Mouse (Mus musculus): ENCODE data around the gene Eefsec.

Gene Eefsec

DNA sequence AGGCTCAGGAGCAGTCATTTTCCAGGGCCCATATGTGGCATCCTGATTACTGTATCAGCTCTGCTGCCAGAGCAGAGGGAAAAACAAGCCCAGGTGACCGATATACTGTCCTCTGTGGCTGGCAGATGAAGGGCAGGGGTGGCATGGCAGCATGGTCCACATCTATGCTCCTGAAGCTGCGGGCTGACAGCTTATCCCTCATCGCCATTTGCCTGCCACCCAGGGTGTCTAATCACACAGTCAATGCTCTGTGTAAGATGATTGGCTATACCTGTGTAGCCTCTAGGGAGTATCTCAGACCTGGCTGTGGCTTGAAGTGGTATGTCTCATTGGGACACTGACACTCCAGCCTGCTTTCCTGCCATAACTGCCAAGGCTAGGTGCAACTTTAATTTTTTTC is 180.3 kb downstream of the Eefsec start:
- DNase-seq (ENCODE audit: low read depth, low spot score), result no peak

DNA sequence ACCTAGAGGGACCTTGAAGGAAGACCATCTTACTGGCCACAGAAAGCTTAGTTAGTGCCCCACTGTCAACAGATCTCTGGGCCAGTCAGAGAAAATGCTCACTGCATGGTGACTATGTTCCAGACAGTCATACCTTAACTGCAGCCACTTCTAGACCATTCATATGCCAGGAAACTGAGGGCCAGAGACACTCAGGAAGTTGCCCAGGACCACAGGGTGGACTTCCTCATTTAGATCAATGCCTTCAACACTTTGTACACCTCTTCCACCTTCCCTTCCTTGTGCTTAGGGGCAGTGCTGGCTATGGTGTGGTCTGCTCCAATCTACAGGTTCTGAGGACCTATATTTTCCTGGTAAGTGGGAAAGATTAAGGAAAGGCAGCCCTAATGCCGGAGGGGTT is 181.0 kb downstream of the Eefsec start:
- no peak for DNase-seq (ENCODE audit: low read depth, low spot score)

DNA sequence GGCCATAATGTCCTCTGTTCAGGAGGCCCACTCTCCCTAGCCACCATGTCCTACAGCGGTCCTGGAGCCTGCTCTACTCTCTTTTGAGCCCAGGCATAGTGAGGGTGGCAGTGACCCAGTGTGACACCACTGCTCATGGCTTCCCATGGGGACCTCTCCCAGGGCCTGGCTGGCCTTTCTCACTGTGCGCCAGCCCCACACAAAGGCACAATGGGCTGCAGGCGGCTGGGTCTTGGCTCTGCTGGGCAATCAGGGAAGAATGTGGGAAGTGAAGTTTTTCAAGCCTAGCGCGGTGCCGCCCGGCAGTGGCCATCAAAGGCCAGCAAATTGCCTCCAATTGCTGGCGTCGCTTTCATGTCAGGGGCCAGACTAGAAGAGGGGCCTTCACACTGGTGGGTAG is 184.2 kb downstream of the Eefsec start:
- DNase-seq (ENCODE audit: low read depth, low spot score), result no peak

DNA sequence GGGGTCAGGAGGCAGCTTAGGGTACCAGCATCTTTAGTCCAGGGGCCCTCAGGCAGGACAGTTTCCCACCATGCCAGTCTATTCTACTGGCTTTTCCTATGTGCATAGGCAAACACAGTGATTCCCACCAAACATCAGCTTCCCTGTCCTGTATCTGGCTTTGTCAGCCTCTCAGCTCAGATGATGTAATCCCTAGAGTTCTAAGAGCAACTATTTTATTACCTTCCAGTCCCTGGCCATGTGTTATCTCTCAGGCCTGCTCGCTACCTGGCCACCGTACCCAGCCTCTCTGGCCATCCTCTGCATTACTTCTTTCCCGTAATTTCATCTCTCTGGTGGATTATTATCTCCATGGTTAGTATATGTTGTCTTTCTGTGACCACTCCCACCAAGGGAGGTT is 185.7 kb downstream of the Eefsec start:
- no peak for DNase-seq (ENCODE audit: low read depth, low spot score)

DNA sequence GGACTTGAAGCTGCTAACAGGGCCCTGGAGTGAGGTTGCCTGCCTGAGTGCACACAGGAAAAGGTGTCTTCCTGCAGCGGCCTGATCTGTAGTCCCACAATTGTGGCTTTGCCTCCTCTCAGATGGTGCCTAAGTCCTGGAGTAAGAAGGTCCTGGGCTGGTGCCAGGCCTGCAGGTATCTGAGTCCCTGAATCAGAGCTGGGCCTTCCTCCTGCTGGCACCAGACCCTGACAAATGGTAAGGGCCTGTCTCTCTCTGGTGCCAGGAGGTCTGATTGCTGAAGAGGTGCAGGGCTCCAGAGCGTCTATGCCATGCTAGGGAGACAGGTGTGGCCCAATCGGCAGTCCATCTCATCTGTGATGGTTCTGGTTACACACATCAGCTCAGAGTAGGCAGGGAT is 186.7 kb downstream of the Eefsec start:
- DNase-seq (ENCODE audit: low read depth, low spot score), result no peak

DNA sequence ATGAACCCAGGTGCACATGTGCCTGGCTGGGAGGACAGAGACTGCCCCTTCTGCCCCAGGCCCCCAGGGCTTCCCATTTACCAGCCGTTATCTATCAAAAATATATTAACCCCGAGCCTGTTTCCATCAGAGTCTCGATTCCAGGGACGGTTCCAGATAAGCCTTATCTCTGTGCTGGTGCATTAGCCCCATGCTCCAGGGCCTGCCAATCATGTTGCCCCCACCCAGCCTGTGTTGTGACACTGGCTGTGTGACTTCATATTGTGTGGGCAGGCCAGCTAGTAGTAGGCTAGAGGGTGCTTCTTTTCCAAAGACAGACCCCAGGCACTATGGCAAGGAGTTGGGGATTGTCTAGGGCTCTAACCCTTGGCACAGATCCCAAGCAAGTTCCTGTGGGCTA is 190.9 kb downstream of the Eefsec start:
- no peak for DNase-seq (ENCODE audit: low read depth, low spot score)

DNA sequence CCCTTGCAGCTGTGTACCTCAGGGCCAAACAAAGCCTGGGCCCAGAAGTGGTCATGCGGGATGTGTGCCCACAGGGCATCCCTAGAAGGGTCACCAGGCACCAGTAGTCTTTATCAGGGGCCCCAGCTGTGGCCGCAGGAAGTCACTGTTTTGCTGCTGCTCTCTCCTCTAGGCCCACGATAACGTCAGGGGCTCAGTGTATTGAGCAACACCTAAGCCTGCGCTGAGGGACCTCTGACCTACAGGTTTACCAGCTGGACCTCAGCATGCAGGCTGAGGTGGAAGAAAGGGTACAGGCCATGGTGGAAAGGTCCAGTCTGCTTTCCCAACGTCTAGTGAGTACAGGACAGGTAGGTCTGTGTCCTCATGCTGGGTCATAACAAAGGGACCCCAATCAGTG is 192.3 kb downstream of the Eefsec start:
- no peak for DNase-seq (ENCODE audit: low read depth, low spot score)

DNA sequence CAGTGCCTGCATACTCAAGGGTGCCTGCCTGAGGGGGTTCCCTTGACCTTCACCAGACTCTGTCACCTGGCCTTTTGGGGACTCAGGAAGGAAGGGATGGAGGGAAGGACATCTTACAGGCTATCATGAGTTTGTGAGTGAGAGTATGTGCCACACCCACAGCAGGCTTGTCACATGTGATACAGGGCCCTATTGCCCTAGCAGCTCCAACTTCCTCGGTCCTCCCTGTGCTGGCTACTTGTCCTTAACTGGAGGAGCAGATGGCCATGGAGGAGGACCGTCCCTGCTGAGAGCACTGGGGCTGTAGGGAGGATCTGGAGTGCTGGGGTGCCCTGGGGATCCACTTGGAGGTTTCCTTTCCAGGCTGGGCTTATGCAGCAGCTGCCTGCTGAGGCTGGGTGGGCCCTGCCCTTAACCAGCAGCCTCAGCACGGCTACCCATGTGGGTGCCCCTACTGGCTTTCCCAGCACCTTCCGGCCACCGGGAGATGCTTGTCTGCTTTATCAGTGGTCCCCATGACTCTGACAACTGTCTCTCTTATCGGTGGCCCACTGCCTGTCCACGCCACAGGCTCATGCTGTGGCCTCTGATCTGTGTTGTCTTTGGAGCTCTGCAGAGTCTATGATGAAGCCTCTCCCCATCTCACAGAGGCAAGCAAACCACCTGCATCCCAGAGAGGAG is 194.4 kb downstream of the Eefsec start:
- DNase-seq (ENCODE audit: low read depth, low spot score), result no peak

DNA sequence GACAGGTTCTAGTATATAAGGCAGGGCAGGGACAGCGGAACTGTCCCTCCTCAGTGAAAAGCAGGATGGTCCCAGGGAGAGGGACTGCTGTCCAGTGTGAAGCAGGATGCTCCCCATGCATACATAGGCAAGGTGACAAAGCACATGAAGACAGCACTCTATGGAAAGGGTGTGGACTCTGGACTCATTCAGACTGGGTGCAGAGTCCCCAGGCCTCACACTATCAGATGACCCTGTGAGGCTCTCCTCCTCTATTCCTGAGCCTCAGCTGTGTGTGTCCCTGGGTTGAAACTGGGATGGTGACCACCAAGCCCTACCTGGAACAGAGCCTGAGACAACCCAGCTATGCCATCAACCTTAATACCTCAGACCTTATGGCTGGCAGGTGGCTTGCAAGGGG is 194.9 kb downstream of the Eefsec start:
- DNase-seq (ENCODE audit: low read depth, low spot score), result no peak

DNA sequence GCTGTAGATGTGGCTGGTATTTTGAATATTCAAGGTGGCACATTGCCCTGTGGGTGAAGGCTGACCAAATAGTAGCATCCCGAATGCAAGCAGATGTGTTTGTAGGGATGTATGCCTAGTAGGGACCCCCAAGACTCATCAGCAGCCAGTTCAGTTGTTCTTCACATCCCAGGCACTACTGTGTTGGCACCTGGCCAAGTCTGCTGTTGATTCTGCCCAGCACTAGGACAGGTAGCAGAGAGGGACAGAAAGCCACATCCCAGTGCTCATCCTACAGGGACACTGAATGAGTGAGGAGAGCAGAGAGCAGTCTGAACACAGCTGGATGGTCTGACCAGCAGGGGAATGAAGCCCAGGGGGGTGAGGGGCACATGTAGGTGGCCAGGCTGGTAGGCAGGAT is 197.1 kb downstream of the Eefsec start:
- no peak for DNase-seq (ENCODE audit: low read depth, low spot score)

DNA sequence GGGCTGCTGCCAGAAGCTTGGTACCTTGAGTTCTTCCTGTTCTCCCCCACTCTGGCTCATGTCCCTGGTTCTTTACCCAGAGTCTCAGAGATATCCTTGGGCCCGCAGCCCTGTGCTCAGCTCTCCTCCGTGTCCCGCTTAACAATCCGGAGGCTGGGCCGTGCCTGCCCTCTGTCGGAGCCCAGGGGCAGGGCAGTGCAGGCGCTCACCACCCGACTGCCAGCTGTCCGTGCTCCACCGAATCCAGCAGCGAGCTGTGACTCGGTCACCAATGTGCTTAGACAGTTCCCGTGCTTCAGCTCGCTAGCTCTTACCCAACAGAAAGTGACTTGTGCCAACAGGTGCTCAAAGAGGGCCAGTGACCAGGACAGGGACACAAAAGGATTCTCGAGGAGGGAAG is 203.7 kb downstream of the Eefsec start:
- no peak for DNase-seq (ENCODE audit: low read depth, low spot score)

DNA sequence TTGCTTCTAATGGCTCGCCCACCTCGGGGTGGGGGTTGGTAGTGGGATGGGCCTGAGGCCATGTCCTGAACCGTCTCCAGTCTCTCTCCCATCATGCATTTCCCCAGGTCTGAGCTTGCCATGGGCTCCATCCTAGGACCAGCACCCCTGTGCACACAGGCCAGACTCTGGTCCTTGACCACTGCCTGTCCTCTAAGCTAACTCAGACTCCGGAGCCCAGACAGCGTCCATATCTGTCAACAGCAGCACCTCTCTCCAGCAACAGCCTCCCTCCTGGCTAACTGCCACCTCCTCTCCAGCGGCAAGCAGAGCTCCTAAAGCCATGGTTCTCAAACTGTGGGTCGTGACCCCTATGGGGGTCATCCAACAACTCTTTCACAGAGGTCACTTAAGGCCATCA is 209.8 kb downstream of the Eefsec start:
- no peak for DNase-seq (ENCODE audit: low read depth, low spot score)

DNA sequence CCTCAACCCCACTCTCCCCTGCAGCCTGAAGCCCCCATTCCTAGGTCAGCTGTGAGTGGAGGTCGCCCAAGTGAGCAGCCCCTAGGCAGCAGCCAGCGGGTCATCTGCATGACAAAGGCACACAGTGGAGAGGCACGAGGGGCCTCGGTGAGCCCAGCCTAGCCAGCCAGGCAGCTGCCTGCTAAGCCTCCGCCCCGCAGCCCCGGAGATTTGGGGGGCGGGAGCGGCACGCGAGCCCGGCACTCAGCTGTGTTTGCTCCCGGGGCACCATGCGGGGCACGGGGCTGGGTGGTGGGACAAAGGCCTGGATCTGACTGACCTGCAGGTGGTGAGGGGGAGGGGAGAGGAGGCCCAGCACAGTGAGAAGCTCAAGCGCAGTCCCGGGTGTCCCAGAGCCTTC is 210.4 kb downstream of the Eefsec start:
- DNase-seq (ENCODE audit: low read depth, low spot score), result no peak

DNA sequence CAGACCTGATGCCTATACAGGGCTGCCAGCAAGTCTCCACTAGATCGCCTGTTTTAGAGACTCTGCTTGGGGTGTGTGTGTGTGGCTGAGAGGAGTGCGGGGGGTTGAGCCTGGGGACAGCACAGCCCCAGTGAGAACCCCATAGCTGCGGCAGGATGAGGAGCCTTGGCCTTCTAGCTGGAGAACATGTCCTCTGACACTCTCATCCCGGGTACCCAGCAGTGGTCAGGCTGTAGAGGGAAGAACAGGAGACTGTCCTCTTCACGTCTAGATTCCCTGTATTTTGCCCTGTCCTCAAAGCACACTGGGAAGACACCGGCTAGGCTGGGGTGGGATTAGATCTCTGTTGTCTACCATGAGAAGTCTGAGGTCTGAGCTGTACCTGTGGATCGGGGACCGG is 210.9 kb downstream of the Eefsec start:
- DNase-seq (ENCODE audit: low read depth, low spot score), result no peak

DNA sequence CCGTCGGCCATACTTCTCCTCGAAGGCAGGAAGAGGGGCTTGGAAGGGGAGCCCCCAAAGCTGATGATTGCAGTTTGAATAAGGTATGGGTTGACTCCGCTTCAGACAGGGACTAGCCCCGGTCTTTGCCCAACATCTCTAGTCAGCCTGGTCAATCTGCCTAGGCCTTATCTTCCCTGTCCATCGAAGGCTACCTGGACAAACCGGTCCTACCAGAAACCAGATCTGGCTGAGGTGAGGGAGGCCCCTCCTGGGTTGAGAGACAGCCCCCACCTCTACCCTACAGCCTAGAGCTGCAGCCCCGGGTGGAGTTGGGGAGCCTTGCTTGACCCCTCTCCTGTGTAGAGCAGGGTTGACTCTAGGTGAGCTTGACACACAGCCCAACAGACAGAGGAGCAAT is 212.3 kb downstream of the Eefsec start:
- DNase-seq (ENCODE audit: low read depth, low spot score), result no peak

DNA sequence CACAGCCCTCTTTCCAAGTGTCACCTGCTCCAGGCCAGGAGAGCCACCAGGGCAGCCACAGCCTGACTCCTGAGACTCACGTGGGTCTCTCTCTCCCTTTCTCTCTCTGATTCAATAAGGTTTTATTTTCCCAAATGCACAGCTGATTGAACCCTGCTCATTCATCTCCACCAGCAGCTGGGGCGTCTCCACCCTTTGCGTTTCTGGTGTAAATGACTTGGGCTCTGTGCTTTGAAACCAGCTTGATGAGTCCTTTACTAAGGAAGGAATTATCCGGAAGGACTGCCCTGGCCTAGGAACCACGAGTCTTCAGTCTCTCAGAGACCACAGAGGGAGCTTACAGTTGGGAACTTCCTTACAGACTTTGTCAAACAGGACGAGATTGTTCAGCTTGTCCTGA is 214.1 kb downstream of the Eefsec start:
- no peak for DNase-seq (ENCODE audit: low read depth, low spot score)

DNA sequence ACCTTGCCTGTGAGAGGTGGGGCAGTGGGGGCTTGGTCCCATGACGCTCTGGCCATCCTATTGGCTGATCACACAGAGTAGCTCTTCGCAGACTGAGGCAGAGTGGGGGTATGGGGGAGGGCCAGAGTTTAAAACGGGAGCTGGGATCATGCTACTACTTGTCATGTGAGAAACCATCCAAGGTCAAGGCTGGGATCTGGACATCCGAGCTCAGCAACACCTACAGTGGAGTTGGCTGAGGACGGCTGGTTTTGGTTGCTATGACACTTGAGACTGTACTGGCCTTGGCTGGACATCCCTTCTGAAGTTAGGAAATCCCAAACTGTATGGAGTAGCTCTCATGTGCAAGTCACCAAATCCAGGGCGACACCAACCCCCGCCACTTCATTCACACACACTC is 214.5 kb downstream of the Eefsec start:
- no peak for DNase-seq (ENCODE audit: low read depth, low spot score)

DNA sequence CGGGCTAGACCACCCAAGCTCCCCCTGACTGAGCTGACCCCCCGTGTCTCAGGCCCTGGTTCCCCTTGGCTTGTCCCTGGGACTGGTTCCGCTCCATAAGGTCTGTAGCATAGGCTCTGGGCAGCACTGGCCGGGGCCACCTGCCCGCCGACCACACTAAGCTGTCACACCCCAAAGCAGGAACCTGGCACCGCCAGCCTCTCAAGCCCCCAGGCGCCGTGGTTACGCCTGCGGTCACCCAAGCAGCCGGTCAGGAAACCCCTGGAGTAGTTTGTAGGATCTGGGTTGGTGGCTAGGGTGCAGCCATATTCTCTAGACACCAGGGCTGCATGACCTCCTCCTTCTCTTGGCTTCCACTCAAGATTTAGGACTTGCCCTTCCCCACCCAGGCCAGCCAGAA is 217.1 kb downstream of the Eefsec start:
- no peak for DNase-seq (ENCODE audit: low read depth, low spot score)

DNA sequence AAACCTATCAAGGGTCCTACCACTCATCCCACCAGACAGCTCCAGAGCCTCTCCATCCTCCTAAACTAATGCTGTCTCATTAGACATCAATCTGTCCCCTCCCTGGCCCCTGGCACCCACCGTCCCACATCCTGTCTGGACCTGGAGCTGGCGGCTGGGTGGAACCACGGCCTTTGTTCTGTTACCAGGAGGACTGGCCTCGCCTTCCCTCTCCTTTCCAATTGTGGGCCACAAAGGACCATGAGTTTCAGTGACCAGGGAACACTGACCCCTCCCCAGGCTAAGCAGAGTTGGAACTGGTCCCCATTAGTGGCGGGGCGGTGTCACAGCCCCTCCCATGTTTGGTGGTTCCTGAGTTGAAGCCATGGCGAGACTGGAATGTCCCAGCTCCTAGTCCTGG is 218.8 kb downstream of the Eefsec start:
- DNase-seq (ENCODE audit: low read depth, low spot score), result no peak

DNA sequence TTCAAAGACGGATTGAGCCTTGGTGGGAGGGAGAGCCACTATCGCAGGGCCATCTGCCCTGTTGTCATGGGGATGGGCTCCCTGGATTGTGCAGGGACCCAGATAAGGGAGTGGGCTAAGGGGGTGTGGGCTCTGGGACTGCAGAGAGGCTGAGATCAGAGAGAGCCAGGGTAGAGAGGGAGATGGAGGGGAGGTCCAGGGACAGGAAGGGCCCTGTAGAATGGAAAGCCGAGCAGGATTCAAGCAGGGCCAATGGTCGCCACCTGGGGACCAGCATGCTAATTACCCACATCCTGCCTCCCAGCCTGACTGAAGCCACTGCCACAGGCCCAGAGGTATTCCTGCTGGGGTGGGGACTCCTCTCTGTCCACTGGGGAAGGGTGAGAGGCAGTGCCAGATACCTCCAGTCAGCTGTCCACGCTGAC is 219.8 kb downstream of the Eefsec start:
- no peak for DNase-seq (ENCODE audit: low read depth, low spot score)

DNA sequence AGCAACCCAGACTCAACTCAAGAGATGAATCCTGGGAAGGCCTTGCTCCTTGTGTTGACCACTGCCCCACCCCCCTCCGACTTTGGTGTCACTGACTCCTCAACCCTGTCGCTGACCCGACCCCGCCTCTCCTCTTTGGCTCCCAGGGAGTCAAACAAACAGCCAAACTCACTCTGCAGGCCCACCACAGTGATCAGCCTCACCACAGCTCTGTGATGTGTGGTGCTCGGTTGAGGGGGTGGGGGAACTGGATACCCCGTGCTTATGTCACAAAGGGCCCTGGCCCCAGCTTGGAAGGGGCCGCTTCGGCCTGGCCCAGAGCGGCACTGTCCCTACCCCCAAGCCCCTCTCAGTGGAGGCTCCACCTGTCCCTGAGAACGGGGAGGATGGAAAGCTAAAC is 224.4 kb downstream of the Eefsec start, which contains the start of gene Dnajb8:
Dnajb8 (plus strand) TSS at position 301 of the 400 bp plus-strand sequence.
- no peak for DNase-seq (ENCODE audit: low read depth, low spot score)

DNA sequence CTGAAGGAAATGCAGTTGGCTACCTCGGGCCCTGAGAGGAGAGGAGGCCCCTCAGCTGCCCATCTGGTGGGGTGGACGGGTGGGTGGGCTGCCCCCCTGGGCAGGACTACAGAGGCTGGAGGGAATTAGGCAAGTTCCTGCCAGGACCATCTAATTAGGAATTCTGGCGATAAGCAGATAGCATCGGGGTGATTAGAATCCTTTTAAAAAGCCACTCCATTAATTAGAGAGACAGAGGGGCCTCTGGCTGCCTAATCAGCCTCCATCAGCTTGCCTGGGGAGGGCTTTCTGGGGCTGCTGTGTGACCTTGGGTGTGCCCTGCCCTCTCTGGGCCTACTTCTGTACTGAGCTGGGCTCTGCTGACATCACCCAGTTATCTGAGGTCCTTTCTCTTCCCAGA is 227.2 kb downstream of the Eefsec start:
- no peak for DNase-seq (ENCODE audit: low read depth, low spot score)

DNA sequence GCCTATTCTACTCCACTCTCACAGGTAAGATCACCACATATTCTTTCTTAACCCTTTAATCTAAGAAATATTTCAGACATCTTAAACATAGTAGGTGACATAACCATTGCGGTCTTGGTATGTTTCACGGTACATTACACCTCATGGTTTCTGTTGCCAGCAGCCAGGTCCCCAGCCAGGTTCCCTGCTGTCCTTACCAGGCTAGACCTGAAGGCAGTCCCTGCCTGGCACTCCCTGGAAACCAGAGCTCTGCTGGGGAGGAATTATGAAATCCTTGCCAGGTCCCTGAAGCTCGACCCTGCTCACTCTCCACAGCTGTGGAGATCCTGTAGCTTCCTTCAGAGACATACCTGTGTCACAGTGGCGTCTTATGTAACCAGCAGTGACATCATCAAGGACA is 230.1 kb downstream of the Eefsec start:
- no peak for DNase-seq (ENCODE audit: low read depth, low spot score)

DNA sequence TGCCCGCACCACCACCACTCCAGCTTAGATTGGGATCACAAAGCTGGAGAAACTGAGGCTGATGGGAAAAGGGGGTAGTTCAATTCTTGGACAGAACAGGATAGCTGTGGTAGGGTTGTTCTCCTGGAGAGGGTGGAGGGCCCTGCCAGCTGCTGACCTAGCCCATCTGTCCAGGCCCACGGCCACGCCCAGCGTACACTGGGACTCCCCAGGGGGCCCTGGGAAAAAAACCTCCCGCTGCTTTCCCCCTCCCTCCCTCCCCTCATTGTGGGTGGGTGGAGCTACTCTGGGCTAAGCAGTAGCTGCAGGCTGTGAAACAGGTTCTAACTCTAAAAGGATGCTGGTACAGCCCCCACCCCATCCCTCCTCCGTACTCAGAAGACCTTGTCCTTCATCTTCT is 230.5 kb downstream of the Eefsec start:
- no peak for DNase-seq (ENCODE audit: low read depth, low spot score)
